ENCODE assay signal across 13 mouse cellular contexts in the genomic region with DNA sequence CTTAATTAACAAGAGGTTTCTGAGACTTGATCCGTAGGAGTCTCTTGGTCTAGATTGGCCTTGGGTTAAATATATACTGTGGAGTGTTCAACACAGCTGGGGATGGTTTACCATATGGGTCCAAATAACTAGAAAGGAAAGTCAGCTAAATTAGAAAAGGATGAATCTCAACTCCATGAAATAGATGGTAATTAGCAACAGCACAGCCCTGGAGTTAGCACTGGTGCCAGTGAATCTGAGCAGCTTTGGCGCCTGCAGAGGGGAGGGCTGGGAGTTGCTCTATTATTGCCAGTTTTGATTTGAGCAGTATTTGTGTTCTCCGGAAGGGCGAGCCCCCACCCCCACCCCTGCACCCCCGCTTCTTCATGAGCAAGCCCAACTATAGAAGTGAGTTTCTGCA. TPM values are rescaled to one million over a fixed set of nuclear protein-coding genes. Genes with fewer than 3 reads are reported as not detected.
DNase-seq lines count a peak whose midpoint lies in the region; ATAC-seq lines count a peak whose summit lies in the region.
"Had no signal": no experiment of that assay in that cellular context is flagged by ENCODE, and none has a peak within 500 bp of the region (broad histone marks: within the 10 kb centered on the region; RNA-seq: fewer than 3 reads in every experiment).

No protein-coding gene starts in this region.

- H3K36me3 ChIP-seq in forebrain, embryonic 15.5 days, result no peaks in the 10 kb centered on the region
- no peaks in the 10 kb centered on the region for H3K36me3 ChIP-seq in forebrain, embryonic 13.5 days (ENCODE audit: poor library complexity, severe bottlenecking)
- peaks cover 46% of the 10 kb centered on the region for H3K36me3 ChIP-seq in kidney, embryonic 15.5 days
- H3K36me3 ChIP-seq in embryonic facial prominence, embryonic 13.5 days, result peaks cover 70% of the 10 kb centered on the region
- H3K36me3 ChIP-seq in limb, embryonic 15.5 days, result peaks cover 62% of the 10 kb centered on the region
- H3K36me3 ChIP-seq: neural tube, embryonic 12.5 days had no signal

- WGBS in forebrain, embryonic 15.5 days, result 37% methylated on average over 5 of the region's 5 CpGs
- 52% methylated on average over 5 of the region's 5 CpGs for WGBS in forebrain, embryonic 13.5 days
- WGBS in kidney, embryonic 15.5 days, result 32% methylated on average over 5 of the region's 5 CpGs
- 14% methylated on average over 5 of the region's 5 CpGs for WGBS in embryonic facial prominence, embryonic 13.5 days
- 20% methylated on average over 5 of the region's 5 CpGs for WGBS in limb, embryonic 15.5 days

- no peak overlapping the region for H3K27ac ChIP-seq in forebrain, embryonic 15.5 days (replicated peaks)
- no peak overlapping the region for H3K27ac ChIP-seq in forebrain, embryonic 13.5 days
- H3K27ac ChIP-seq in kidney, embryonic 15.5 days, result peak overlapping the region; percentile 90
- peak overlapping the region; percentile 95 for H3K27ac ChIP-seq in embryonic facial prominence, embryonic 13.5 days
- peak overlapping the region; percentile 82 for H3K27ac ChIP-seq in limb, embryonic 15.5 days
- H3K27ac ChIP-seq: liver, embryonic 13.5 days; neural tube, embryonic 12.5 days had no signal

- H3K4me3 ChIP-seq in forebrain, embryonic 15.5 days, result no peak overlapping the region
- H3K4me3 ChIP-seq in forebrain, embryonic 13.5 days, result no peak overlapping the region
- H3K4me3 ChIP-seq in kidney, embryonic 15.5 days (replicated peaks), result no peak overlapping the region
- no peak overlapping the region for H3K4me3 ChIP-seq in embryonic facial prominence, embryonic 13.5 days
- H3K4me3 ChIP-seq in limb, embryonic 15.5 days, result no peak overlapping the region
- H3K4me3 ChIP-seq: liver, embryonic 13.5 days; neural tube, embryonic 12.5 days had no signal

- no peak for DNase-seq in kidney, adult 18-20 months
- DNase-seq in urinary bladder, postnatal 4 days (ENCODE audit: low spot score in 2 of 2), result no peak
- no peak for DNase-seq in frontal cortex, postnatal 10 days (ENCODE audit: low spot score in 2 of 2)
- DNase-seq: cerebellum, postnatal 10 days; kidney, adult 11 months; liver, embryonic 13.5 days; right cerebral cortex, postnatal 25 days had no signal

- no peak overlapping the region for H3K4me2 ChIP-seq in forebrain, embryonic 15.5 days (replicated peaks)
- H3K4me2 ChIP-seq in forebrain, embryonic 13.5 days, result no peak overlapping the region
- H3K4me2 ChIP-seq in kidney, embryonic 15.5 days, result peak overlapping the region; percentile 24
- H3K4me2 ChIP-seq in embryonic facial prominence, embryonic 13.5 days, result peak overlapping the region; percentile 43
- 0 out of 2 replicates have a peak overlapping the region, but pooled peaks have one; percentile 24 for H3K4me2 ChIP-seq in limb, embryonic 15.5 days
- H3K4me2 ChIP-seq: liver, embryonic 13.5 days; neural tube, embryonic 12.5 days had no signal

- peaks cover 19% of the 10 kb centered on the region for H3K4me1 ChIP-seq in forebrain, embryonic 15.5 days
- peaks cover 16% of the 10 kb centered on the region for H3K4me1 ChIP-seq in forebrain, embryonic 13.5 days
- H3K4me1 ChIP-seq in kidney, embryonic 15.5 days, result peaks cover 78% of the 10 kb centered on the region
- H3K4me1 ChIP-seq in embryonic facial prominence, embryonic 13.5 days, result peaks cover 85% of the 10 kb centered on the region
- peaks cover 76% of the 10 kb centered on the region for H3K4me1 ChIP-seq in limb, embryonic 15.5 days

- no peaks in the 10 kb centered on the region for H3K9me3 ChIP-seq in forebrain, embryonic 15.5 days
- H3K9me3 ChIP-seq in forebrain, embryonic 13.5 days (replicated peaks), result no peaks in the 10 kb centered on the region
- no peaks in the 10 kb centered on the region for H3K9me3 ChIP-seq in kidney, embryonic 15.5 days (replicated peaks)
- no peaks in the 10 kb centered on the region for H3K9me3 ChIP-seq in embryonic facial prominence, embryonic 13.5 days
- H3K9me3 ChIP-seq in limb, embryonic 15.5 days, result no peaks in the 10 kb centered on the region
- H3K9me3 ChIP-seq: liver, embryonic 13.5 days; neural tube, embryonic 12.5 days had no signal

- H3K27me3 ChIP-seq in forebrain, embryonic 15.5 days, result no peaks in the 10 kb centered on the region
- no peaks in the 10 kb centered on the region for H3K27me3 ChIP-seq in forebrain, embryonic 13.5 days
- no peaks in the 10 kb centered on the region for H3K27me3 ChIP-seq in kidney, embryonic 15.5 days
- no peaks in the 10 kb centered on the region for H3K27me3 ChIP-seq in embryonic facial prominence, embryonic 13.5 days
- H3K27me3 ChIP-seq in limb, embryonic 15.5 days, result no peaks in the 10 kb centered on the region
- H3K27me3 ChIP-seq: liver, embryonic 13.5 days; neural tube, embryonic 12.5 days had no signal

- 0 out of 2 replicates have a peak, but pooled peaks have one; percentile 43 for ATAC-seq in forebrain, embryonic 15.5 days (replicated peaks)
- no peak for ATAC-seq in forebrain, embryonic 13.5 days
- no peak for ATAC-seq in kidney, embryonic 15.5 days (replicated peaks; ENCODE audit: low FRiP score)
- peak; percentile 49; the same call in 1 of the 2 replicates for ATAC-seq in embryonic facial prominence, embryonic 13.5 days (ENCODE audit: insufficient number of reproducible peaks, insufficient read depth, low FRiP score, low TSS enrichment, low read depth)
- 0 out of 2 replicates have a peak, but pooled peaks have one; percentile 5 for ATAC-seq in limb, embryonic 15.5 days (ENCODE audit: insufficient number of reproducible peaks, low FRiP score, low TSS enrichment, low read depth)

- H3K9ac ChIP-seq in forebrain, embryonic 15.5 days (replicated peaks), result no peak overlapping the region
- H3K9ac ChIP-seq in forebrain, embryonic 13.5 days, result no peak overlapping the region
- H3K9ac ChIP-seq in kidney, embryonic 15.5 days, result no peak overlapping the region
- H3K9ac ChIP-seq in embryonic facial prominence, embryonic 13.5 days, result no peak overlapping the region
- H3K9ac ChIP-seq in limb, embryonic 15.5 days, result no peak overlapping the region
- H3K9ac ChIP-seq: liver, embryonic 13.5 days; neural tube, embryonic 12.5 days had no signal

RNA-seq across cellular contexts. Expression of a gene that starts 16.9 kb away (rescaled TPM):
- polyA plus RNA-seq in forebrain, embryonic 15.5 days (2015; fragmentation: Nextera tagmentation; extraction: Ambion mirVana), result 78.9 and 83.6 TPM in 2 replicates
- 79.2 and 80.1 TPM in 2 replicates for polyA plus RNA-seq in forebrain, embryonic 13.5 days (2015; fragmentation: Nextera tagmentation; extraction: Ambion mirVana)
- 567 and 614 TPM in 2 replicates for polyA plus RNA-seq in kidney, embryonic 15.5 days (2015; fragmentation: Nextera tagmentation; extraction: Ambion mirVana)
- 1,084 and 1,195 TPM in 2 replicates for polyA plus RNA-seq in embryonic facial prominence, embryonic 13.5 days (2015; fragmentation: Nextera tagmentation; extraction: Ambion mirVana)
- polyA plus RNA-seq in limb, embryonic 15.5 days (2015; fragmentation: Nextera tagmentation; extraction: Ambion mirVana), result 1,913 and 2,040 TPM in 2 replicates

Comparison
In these comparisons a context has a peak if more than half of its experiments do, and no peak if none do; other contexts are left out.
1. ATAC-seq: peak in forebrain, embryonic 15.5 days (single experiment), embryonic facial prominence, embryonic 13.5 days (single experiment) and limb, embryonic 15.5 days (single experiment); none in forebrain, embryonic 13.5 days (single experiment) and kidney, embryonic 15.5 days (single experiment).
2. H3K27ac ChIP-seq: peak in kidney, embryonic 15.5 days (single experiment), embryonic facial prominence, embryonic 13.5 days (single experiment) and limb, embryonic 15.5 days (single experiment); none in forebrain, embryonic 15.5 days (single experiment) and forebrain, embryonic 13.5 days (single experiment).
3. H3K4me2 ChIP-seq: peak in kidney, embryonic 15.5 days (single experiment), embryonic facial prominence, embryonic 13.5 days (single experiment) and limb, embryonic 15.5 days (single experiment); none in forebrain, embryonic 15.5 days (single experiment) and forebrain, embryonic 13.5 days (single experiment).